Mouse (Mus musculus) heart, postnatal 25 days (tissue): ENCODE data around the gene Myof. TPM values are rescaled to one million over a fixed set of nuclear protein-coding genes. Genes with fewer than 3 reads are reported as not detected.

Experiments
- DNase-seq: peaks from one replicate; pipeline ENCODE4 v3.0.0; 2022; ENCODE audit warnings: low spot score
- intact Hi-C: fragments of 180-260 bp; cut with DNase I; formaldehyde crosslinking; loops from one replicate; pipeline ENCODE4 v1.15.1; 2025
- total RNA-seq, 2 experiments: library from RNA; stranded (reverse); gene quantifications; 2 replicates each; pipeline ENCODE4 v1.2.3; 2021

Myof gene
- total RNA-seq, 2 experiments from 2014 or later, result 9.5 to 10.3 TPM

GRCm38 (mm10) chr19:37907451-37908320, 135.7 kb downstream of the Myof start:
- intact Hi-C loops, result no loop called here
- DNase-seq, result no peak

DNA sequence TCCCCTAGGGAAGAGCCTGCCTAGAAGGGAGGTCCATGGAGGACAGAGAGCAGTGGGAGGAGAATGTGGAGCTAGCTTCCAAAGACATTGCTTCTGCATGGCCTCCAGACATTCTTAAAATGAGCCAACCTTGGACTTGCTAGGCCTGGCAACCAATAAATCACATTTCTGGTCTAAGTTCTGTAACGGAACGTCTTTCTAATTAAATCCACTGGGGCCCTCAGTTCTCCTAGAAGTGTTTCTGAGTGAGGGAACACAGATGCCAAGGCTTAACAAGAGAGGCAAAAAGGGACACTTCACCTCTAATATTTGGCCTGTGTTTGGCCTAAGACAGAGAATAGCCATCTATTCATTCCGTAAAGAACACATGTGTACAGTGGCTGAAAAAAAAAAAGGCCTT, 136.5 kb downstream of the Myof start:
- DNase-seq, result no peak
- intact Hi-C loops, result no loop called here

- intact Hi-C loops, result no loop called here
- no peak for DNase-seq
Measured at GRCm38 (mm10) chr19:37896081-37896480, 147.3 kb downstream of the Myof start.

DNA sequence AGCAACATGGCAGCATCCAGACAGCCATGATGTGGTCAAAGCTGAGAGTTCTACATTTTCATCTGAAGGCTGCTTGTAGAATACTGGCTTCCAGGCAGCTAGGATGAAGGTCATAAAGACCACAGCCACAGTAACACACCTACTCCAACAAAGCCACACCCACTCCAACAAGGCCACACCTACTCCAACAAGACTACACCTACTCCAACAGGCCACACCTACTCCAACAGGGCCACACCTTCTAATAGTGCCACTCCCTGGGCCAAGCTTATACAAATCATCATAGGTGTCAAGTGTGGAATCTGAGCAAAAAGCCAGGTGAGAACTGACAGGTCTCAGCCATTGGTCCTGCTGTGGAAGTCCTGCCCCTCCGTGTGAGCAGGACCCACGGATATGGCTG, 152.4 kb downstream of the Myof start:
- no peak for DNase-seq
- intact Hi-C loops, result no loop called here

GRCm38 (mm10) chr19:37886355-37887120, 156.8 kb downstream of the Myof start:
- no peak for DNase-seq
- intact Hi-C loops, result loop anchor here (1.0 kb wide), 1 partner anchor 182 kb away; no protein-coding TSS in a partner anchor

DNA sequence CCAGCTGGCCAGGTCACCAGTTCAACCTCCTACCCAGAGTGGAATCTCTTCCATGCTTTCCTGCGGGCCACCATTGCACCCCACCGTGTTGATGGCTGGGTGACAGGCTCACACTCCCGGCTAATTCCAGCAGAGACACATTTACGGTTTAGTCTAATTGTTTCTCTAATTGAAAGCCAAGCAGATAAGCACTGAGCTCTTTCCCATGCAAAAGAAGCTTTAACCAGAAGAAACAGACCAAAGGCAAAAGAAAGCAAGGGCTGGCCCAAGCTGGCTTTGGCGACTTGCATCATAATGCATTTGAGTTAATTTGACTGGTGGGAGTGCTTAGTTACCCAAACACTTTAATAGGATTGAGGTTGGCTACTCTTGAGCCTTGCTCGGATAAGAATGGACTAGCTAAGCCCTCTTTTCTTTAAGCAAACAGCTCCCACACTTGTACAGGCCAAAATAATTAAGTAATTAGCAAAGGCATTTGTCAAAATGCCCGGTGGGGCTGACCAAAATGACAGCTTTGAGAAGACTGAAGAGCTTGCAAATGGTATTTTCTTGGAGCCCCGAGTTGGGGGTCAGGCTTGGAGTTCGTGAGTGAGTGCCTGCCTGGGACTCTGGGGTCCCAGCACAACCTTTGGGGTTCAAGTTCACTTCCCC, 161.8 kb downstream of the Myof start:
- intact Hi-C loops, result no loop called here
- DNase-seq, result no peak

GRCm38 (mm10) chr19:37877511-37878167, 165.7 kb downstream of the Myof start:
- intact Hi-C loops, result no loop called here

DNA sequence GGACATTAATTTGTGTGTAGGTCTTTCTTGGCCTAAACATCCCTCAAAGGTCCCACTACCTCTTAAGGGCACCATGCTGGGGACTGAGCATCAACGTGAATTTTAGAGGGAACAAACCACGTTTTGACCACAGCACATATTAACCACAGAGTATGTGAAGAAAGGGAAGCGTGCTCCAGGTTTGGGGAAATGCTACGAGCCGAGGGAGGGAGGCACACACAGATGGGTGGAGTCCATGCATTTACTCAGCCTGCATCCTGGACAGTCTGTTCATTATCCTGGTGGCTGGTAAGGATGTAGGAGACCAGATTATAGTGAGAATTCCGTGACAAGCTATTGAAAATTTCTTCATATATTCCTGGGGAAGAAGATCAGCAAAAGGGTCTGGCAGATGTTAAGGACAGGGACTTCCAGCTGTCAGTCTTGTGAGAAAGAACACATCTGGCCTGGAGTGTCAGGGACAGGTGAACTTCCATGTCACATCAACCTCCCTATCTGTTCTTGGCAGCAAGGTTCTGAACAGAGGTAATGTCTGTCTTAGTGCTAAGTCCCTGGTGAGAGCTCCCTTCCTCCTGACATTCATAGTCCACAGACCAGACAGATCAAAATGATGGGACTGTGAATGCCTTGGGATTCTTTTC, 166.7 kb downstream of the Myof start:
- intact Hi-C loops, result no loop called here
- DNase-seq, result no peak

More at GRCm38 (mm10) chr19:37877511-37878167, 165.7 kb downstream of the Myof start:
- DNase-seq, result no peak

DNA sequence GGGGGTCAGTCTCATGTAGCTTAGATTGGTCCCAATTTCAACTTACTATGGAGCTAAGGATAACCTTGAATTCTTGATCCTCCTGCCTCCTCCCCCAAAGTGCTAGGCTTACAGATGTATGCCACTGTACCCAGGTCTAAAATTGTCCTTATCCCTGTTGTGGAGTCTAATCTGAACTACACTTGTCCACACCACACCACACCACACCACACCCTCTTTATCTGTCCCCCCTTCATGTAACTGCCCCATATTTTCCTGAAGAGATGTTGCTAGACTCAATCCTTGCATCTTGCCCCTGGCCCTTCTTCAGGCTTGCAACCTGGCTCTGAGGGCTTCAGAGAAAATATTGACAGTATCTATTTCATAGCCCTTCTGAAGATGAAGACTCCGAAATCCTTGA, 169.9 kb downstream of the Myof start:
- DNase-seq, result no peak
- intact Hi-C loops, result no loop called here

DNA sequence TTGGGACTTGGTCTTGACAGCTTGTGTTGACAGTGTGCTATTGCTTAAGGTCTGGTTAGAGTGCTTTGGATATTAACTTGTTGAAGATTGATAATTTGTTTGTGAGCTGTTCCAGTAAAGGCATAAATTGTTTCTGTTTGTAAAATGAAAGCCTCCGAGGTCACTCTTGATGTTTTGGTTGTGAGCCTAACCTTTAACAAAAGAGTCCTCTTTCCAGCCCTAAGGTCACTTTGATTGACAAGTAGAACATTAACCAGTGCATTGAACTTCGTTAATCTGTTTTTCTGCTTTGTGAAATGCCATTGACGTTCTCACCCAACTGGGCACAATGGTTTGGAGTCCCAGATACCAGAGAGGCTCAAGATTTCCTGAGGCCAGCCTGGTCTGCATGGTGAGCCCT, 175.8 kb downstream of the Myof start:
- intact Hi-C loops, result no loop called here
- no peak for DNase-seq

- intact Hi-C loops, result no loop called here
- DNase-seq, result no peak
Measured at GRCm38 (mm10) chr19:37866994-37867393, 176.4 kb downstream of the Myof start.

DNA sequence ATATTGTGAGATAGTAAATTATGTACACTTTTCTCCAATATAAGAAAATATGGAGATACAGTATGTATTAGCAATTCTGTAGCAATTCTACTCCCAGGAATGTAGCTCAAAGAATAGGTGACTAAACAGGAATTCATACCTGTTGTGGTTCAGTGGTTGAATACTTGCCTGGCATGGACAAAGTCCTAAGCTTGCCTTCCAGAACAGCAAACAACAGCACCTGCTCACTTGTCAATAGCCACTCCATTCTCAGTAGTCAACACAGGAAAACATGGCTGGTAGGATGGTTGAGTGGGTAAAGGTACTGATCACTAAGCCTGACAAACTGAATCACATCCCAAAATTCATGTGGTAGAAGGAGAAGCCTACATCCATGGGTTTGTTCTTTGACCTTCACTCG, 182.2 kb downstream of the Myof start:
- intact Hi-C loops, result no loop called here
- no peak for DNase-seq

DNA sequence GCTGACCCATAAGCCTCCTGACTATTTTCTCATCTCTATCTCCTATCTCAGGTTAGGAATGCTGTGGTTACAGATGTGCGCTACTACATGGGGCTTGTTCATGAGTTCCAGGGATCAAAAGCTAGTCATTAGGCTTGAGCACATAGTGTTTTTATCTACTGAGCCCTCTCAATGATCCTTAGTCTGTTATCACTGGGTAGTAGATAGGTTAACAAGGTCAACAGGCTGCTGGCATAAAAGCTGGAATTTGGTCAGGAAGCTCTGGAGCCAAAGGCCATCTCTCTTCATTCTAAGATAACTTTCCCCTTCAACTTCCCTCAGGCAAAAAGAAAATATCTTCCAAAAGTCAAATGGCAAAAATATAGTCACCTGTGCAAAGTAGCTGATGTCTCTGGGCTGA, 183.1 kb downstream of the Myof start:
- intact Hi-C loops, result no loop called here
- DNase-seq, result no peak

DNA sequence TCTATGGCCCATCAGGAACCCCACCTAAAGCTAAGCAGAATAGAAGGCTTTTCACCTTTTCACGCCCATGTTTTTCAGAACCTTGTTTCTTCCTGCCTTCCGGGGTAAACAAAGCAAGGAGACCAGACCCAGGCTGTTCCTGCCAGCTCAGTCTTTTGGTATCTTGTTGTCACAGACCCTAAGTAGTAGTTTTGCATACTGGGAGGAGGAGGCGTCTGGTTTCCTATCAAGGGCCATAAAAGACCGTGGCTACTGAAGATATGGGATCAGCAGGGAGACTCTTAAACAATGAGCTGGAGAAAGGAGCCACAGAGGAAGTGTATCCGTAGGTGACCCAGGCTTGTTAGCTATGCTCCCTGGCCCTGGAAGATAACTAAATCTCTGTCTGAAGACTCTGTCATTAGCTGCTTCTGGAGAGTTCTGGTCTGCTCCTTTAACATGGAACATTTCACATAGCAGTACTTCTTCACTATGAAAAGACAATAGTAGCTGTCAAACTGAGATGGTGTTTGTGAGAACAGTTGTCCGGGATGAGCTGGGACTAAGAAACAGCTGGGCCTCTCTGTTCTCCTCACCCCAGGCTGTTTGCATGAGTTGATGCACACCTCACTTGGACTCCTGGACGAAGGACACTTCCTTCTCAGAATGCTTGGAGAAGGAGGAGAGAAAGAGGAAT, 184.8 kb downstream of the Myof start:
- DNase-seq, result no peak
- intact Hi-C loops, result no loop called here

DNA sequence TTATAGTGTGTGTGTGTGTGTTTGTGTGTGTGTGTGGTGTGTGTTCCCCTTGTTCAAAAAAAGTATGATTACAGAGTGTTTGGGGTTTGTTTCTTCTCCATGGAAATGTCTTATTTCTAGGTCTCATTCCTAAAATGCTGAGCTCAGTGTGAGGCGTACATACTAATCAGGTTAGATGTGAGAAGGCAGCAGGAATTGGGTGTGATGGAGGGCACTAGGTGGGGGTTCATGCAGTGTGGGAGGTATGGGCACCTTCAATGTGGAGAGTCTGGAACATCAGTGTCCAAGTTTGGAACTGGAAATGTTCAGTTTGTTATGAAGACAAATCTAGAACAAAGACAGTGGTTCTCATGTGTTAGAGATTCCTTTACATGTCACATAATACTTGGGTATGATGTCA, 191.3 kb downstream of the Myof start:
- intact Hi-C loops, result no loop called here
- DNase-seq, result no peak

DNA sequence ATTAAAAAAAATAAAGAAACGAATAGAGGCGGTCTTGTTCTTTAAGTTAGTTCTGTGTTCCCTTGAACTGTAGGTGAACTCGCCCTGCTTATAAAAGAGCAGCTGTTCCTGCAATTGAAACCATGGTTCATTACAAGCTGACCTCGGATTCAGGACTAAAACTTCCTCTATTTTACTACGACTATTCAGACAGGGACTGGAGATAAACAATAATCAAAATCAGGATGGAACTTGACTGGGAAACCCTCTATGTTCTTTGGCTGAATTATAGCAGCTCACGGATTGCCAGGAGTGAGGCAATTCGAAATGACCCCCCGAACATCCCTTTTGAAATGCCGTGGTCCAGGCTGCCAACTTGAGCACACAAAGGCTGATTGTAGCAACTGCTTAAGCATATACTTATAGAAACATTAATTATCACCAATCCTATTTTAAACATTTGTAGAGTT, 191.8 kb downstream of the Myof start:
- no peak for DNase-seq
- intact Hi-C loops, result no loop called here
